Mouse (Mus musculus) gastrocnemius, postnatal 25 days (tissue): Measurements from ENCODE around the gene Sprr2e. TPM values are rescaled to one million over a fixed set of nuclear protein-coding genes. Genes with fewer than 3 reads are reported as not detected.

ENCODE experiments used
- DNase-seq: peaks from one replicate; pipeline ENCODE4 v3.0.0; 2022
- long read RNA-seq, 2 experiments: library from polyadenylated mRNA; stranded (forward); transcript quantifications; one replicate each; pipeline ENCODE4 v2.0.0; 2021
- total RNA-seq, 2 experiments: library from RNA; stranded (reverse); gene quantifications; 1 replicate in 1 of 2; 2 replicates in 1 of 2; pipeline ENCODE4 v1.2.3; 2021

Sprr2e gene
- total RNA-seq, result not detected
- long read RNA-seq, experiment 1, result 0 reads
- long read RNA-seq, experiment 2, result 0 reads

DNA sequence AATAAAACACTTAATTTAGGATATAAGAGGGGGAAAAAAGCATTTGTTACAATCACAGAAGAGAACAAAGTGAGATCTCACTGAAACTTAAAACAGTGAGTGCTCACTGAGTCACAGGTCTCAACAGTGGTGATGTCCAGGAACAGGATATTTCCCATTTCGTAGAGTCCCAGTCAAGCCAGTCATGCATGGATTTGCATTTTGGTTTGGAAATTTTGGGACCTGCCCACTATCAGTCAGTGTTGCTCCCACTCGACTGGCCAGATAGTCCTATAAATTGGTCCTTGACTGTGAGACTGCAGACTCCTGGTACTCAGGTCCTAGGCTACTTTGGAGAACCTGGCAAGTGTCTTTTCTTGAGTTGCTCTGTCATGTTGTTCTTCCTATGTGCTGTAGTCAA lies at the start of gene Sprr2e:
Gene Sprr2e, plus strand, starts transcription at position 301 of the 400 bp plus-strand sequence.
- no peak for DNase-seq

DNA sequence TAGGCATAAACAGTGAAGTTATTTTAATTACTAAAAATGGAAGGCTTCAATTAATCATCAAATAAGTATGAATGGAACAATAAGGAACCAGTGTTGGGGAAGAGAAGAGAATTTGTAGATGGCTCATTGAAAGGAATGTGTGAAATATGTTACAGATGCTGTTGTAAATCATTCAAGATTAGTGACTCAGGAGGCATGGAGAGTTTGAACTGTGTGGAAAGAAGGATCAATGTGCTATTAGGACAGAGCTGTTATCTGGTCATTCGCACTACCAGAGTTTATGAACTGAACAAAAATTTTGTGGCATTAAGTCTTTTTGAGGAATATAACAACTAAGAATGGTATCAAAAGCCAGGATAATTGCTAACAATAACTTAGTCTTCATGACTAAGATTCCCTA lies 44.5 kb upstream of the Sprr2e start:
- no peak for DNase-seq

- no peak for DNase-seq
These were observed 35.6 kb upstream of the Sprr2e start, which contains the start of gene Sprr2b for GRCm38 (mm10) chr3:92316320-92316719. Gene Sprr2b (plus strand): TSS chr3:92316620.

GRCm38 (mm10) chr3:92317384-92317783 lies 34.6 kb upstream of the Sprr2e start:
- no peak for DNase-seq

- no peak for DNase-seq
These were observed 15.7 kb upstream of the Sprr2e start for GRCm38 (mm10) chr3:92336278-92336677.

DNA sequence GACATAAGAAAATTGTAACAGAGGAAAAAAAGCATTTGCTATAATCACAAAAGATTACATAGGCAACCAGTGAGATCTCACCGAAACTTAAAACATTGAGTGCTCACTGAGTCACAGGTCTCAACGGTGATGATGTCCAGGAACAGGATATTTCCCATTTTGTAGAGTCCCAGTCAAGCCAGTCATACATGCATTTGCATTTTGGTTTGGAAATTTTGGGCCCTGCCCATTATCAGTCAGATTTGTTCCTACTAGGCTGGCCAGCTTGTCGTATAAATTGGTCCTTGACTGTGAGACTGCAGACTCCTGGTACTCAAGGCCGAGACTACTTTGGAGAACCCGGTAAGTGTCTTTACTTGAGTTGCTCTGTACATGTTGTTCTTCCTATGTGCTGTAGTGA lies 13.1 kb upstream of the Sprr2e start, which contains the start of gene Sprr2d:
Gene Sprr2d, plus strand, starts transcription at position 301 of the 400 bp plus-strand sequence.
- DNase-seq, result no peak

DNA sequence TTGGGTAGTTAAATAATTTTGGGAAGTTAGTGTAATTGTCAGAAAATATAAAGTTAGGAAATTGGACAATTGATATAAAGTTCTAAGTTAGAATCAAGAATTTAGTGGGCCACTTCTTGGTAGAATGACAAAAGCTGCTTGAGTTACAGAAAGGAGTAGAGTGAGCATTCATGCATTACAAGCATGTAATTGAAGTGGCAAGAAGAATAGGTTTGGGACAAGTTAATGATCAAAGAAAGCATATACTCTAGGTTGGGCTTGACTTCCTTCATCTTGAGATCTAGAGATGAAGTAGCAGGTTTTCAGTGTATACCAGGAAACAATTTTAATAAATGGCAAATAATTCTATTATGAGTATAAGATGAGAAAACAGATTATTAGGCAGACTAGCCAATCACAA lies 9.7 kb downstream of the Sprr2e start:
- DNase-seq, result no peak

DNA sequence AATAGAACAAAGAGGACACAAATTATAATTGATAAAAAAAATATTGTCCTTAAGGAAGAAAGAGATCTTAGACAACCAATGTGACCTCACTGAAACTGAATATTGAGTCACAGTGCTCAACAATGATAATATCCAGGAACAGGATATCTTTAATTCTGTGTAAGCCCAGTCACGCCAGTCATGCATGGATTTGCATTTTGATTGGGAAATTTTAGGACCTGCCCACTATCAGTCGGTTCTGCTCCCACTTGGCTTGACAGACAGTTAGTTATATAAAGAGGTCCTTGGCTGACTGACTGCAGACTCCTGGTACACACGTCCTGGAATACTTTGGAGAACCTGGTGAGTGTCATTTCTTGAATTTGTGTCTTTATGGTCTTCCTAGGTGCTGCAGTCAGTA lies 12.9 kb downstream of the Sprr2e start, which contains the start of gene Sprr2f:
Gene Sprr2f, plus strand, starts transcription at position 301 of the 400 bp plus-strand sequence.
- DNase-seq, result no peak

- DNase-seq, result no peak
These were observed 21.7 kb downstream of the Sprr2e start for GRCm38 (mm10) chr3:92373613-92374012.

- DNase-seq, result no peak
These were observed 33.4 kb downstream of the Sprr2e start, which contains the start of gene Sprr2h for GRCm38 (mm10) chr3:92385385-92385784. Gene Sprr2h (plus strand): TSS chr3:92385685.

- no peak for DNase-seq
These were observed 42.4 kb downstream of the Sprr2e start for GRCm38 (mm10) chr3:92394301-92394700.

Other genes starting within 250 kb of the Sprr2e start
- not detected for gene Prr9, start 228.2 kb upstream of the Sprr2e start, total RNA-seq
- gene Lelp1, start 209.4 kb upstream of the Sprr2e start, total RNA-seq, result not detected
- gene Sprr2a1, start 136.3 kb upstream of the Sprr2e start, total RNA-seq, result not detected
- not detected for gene Sprr2a2, start 136.2 kb upstream of the Sprr2e start, total RNA-seq
- not detected for gene Sprr2a3, start 66.7 kb upstream of the Sprr2e start, total RNA-seq
- gene Sprr2b, start 35.5 kb upstream of the Sprr2e start, total RNA-seq, result not detected
- not detected for gene Sprr2d, start 13.0 kb upstream of the Sprr2e start, total RNA-seq
- gene Sprr2f, start 13.0 kb downstream of the Sprr2e start, total RNA-seq, result not detected
- not detected for gene Sprr2h, start 33.5 kb downstream of the Sprr2e start, total RNA-seq
- gene Sprr2i, start 55.8 kb downstream of the Sprr2e start, total RNA-seq, result not detected
- not detected for gene Sprr2j-ps, start 65.9 kb downstream of the Sprr2e start, total RNA-seq
- 1 to 10 TPM; 1.4 to 4.3 TPM for gene Gm9774, start 77.3 kb downstream of the Sprr2e start, total RNA-seq
- not detected for gene Sprr2k, start 80.4 kb downstream of the Sprr2e start, total RNA-seq
- not detected for gene Sprr1b, start 86.6 kb downstream of the Sprr2e start, total RNA-seq
- not detected for gene Sprr3, start 106.6 kb downstream of the Sprr2e start, total RNA-seq
- not detected for gene Sprr1a, start 133.8 kb downstream of the Sprr2e start, total RNA-seq
- not detected for gene Sprr4, start 148.3 kb downstream of the Sprr2e start, total RNA-seq
- not detected for gene 2310046K23Rik, start 182.4 kb downstream of the Sprr2e start, total RNA-seq
- gene Ivl, start 221.6 kb downstream of the Sprr2e start, total RNA-seq, result not detected
- gene Smcp, start 236.9 kb downstream of the Sprr2e start, total RNA-seq, result not detected